12 mouse cellular contexts compared by ENCODE assay signal in the genomic region with DNA sequence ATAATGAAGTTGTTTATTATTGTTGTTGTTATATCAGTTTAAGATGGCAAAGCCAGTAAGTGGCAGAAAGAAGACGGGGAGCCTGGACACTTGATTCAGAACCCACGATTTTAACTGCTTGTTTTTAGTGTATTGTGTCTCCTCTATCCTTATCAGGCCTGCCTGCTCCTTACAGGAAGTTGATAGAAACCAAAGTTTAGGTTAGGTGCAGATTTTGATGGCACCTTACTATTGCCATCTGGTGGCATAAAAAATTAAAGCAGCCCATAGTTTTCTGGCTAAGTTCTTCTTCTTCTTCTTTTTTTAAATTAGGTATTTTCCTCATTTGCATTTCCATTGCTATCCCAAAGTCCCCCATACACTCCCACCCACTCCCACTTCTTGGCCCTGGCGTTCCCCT. TPM values are rescaled to one million over a fixed set of nuclear protein-coding genes. Genes with fewer than 3 reads are reported as not detected.
DNase-seq lines count a peak whose midpoint lies in the region; ATAC-seq and TF ChIP-seq lines count a peak whose summit lies in the region.
"Had no signal": no experiment of that assay in that cellular context is flagged by ENCODE, and none has a peak within 500 bp of the region (broad histone marks: within the 10 kb centered on the region; RNA-seq: fewer than 3 reads in every experiment).

No protein-coding gene starts in this region.

- WGBS in heart, adult 2 months, result 32% methylated on average over 3 of the region's 3 CpGs
- 43% methylated on average over 3 of the region's 3 CpGs for WGBS in lung, postnatal 0 days
- WGBS in lung, adult 2 months, result 39% methylated on average over 3 of the region's 3 CpGs

- no peak for ATAC-seq in lung, postnatal 0 days
- peak; percentile 77 for ATAC-seq in megakaryocyte, adult 5-6 weeks (ENCODE audit: poor library complexity, severe bottlenecking)

- peak; percentile 66 for TF ChIP-seq CTCF in heart, adult 2 months (IDR thresholded peaks at IDR 0.05)
- TF ChIP-seq CTCF in lung, postnatal 0 days (IDR thresholded peaks at IDR 0.05), result peak; percentile 54
- TF ChIP-seq CTCF in lung, adult 2 months (IDR thresholded peaks at IDR 0.05; ENCODE audit: insufficient read depth, low read length), result no peak

- H3K4me2 ChIP-seq in lung, postnatal 0 days (replicated peaks; ENCODE audit: low read depth, low read length), result no peak overlapping the region

- H3K4me3 ChIP-seq in heart, adult 2 months, result no peak overlapping the region
- no peak overlapping the region for H3K4me3 ChIP-seq in lung, postnatal 0 days (ENCODE audit: low read depth, low read length)
- no peak overlapping the region for H3K4me3 ChIP-seq in lung, adult 2 months (replicated peaks; ENCODE audit: extremely low read depth, low read depth, low read length)
- H3K4me3 ChIP-seq: megakaryocyte, embryonic 14.5 days had no signal

- TF ChIP-seq EP300 in heart, adult 2 months (IDR thresholded peaks at IDR 0.05; ENCODE audit: insufficient read depth, low read depth, low read length), result no peak
- TF ChIP-seq EP300 in lung, postnatal 0 days (IDR thresholded peaks at IDR 0.05), result no peak

- no peaks in the 10 kb centered on the region for H3K79me2 ChIP-seq in heart, adult 2 months (replicated peaks; ENCODE audit: control insufficient read depth, insufficient read depth, low read length)

- H3K4me1 ChIP-seq in heart, adult 2 months (ENCODE audit: control insufficient read depth, insufficient read depth, low read length), result no peaks in the 10 kb centered on the region; the same call in 1 of the 2 replicates
- no peaks in the 10 kb centered on the region for H3K4me1 ChIP-seq in lung, postnatal 0 days (ENCODE audit: insufficient read depth, low read depth, low read length)
- no peaks in the 10 kb centered on the region; the same call in 1 of the 2 replicates for H3K4me1 ChIP-seq in lung, adult 2 months (ENCODE audit: control insufficient read depth, insufficient read depth, low read length)

- H3K9ac ChIP-seq in heart, adult 2 months (ENCODE audit: low read depth, low read length), result no peak overlapping the region
- H3K9ac ChIP-seq in lung, postnatal 0 days (replicated peaks; ENCODE audit: low read depth), result no peak overlapping the region

- no peaks in the 10 kb centered on the region for H3K9me3 ChIP-seq in lung, postnatal 0 days (ENCODE audit: low read length)
- H3K9me3 ChIP-seq: megakaryocyte, embryonic 14.5 days had no signal

- H3K27me3 ChIP-seq in heart, adult 2 months (ENCODE audit: control insufficient read depth, insufficient read depth, low read length), result no peaks in the 10 kb centered on the region
- no peaks in the 10 kb centered on the region for H3K27me3 ChIP-seq in lung, postnatal 0 days (replicated peaks; ENCODE audit: insufficient read depth, low read length)
- H3K27me3 ChIP-seq: megakaryocyte, embryonic 14.5 days had no signal

- no peak overlapping the region for H3K27ac ChIP-seq in heart, adult 2 months
- no peak overlapping the region for H3K27ac ChIP-seq in lung, postnatal 0 days (ENCODE audit: low read length)

- no peak for DNase-seq in heart, adult 2 months
- no peak for DNase-seq in heart, adult 8-10 months (ENCODE audit: low spot score)
- DNase-seq in lung, postnatal 0 days (ENCODE audit: low spot score), result peak; percentile 56
- no peak for DNase-seq in lung, adult 2 months
- DNase-seq in ES-CJ7 (ENCODE audit: low read depth, low spot score), result peak; percentile 11
- no peak for DNase-seq in right cerebral cortex, postnatal 36 days (ENCODE audit: low spot score in 2 of 2)
- no peak for DNase-seq in cerebellum, adult 9-11 months
- DNase-seq: gastrocnemius, postnatal 25 days had no signal

- H3K36me3 ChIP-seq in heart, adult 2 months (ENCODE audit: control insufficient read depth, insufficient read depth, low read length), result no peaks in the 10 kb centered on the region
- no peaks in the 10 kb centered on the region for H3K36me3 ChIP-seq in lung, postnatal 0 days (ENCODE audit: insufficient read depth, low read length)

- intact Hi-C loops in heart, adult 2 months (cut with DNase I), result loop anchor here (2.0 kb wide), 1 partner anchor 203 kb away; no protein-coding TSS in a partner anchor

- TF ChIP-seq POLR2A in heart, adult 2 months (IDR thresholded peaks at IDR 0.05; ENCODE audit: insufficient read depth, low read depth, low read length), result no peak
- no peak for TF ChIP-seq POLR2A in lung, adult 2 months (IDR thresholded peaks at IDR 0.05; ENCODE audit: borderline replicate concordance, extremely low read depth, low read depth, low read length)

RNA-seq across cellular contexts. Expression of gene Btg4, which starts 8.5 kb away (rescaled TPM):
- total RNA-seq in heart, adult 2 months (2021), result not detected
- not detected in 2 replicates for polyA plus RNA-seq in heart, adult 2 months (2012; rRNA removed)
- total RNA-seq in heart, adult 8-10 months (2022), result not detected
- 0.42 and 0.53 TPM in 2 replicates for polyA plus RNA-seq in lung, postnatal 0 days (2015; fragmentation: Nextera tagmentation; extraction: Ambion mirVana)
- polyA plus RNA-seq in lung, adult 2 months (2012; rRNA removed), result 0.08 TPM in 1 of 2 replicates, not detected in the other
- total RNA-seq in megakaryocyte, adult 5-6 weeks (2015), result not detected in 2 replicates
- not detected in 2 replicates for total RNA-seq in megakaryocyte, adult 5-6 weeks (2017)
- total RNA-seq: ES-E14; gastrocnemius, postnatal 25 days; left cerebral cortex, postnatal 36 days had no signal

RNA-seq across cellular contexts. Expression of gene Layn, which starts 24.7 kb away (rescaled TPM):
- 1 to 10 TPM; 7.6 to 7.7 TPM for total RNA-seq in heart, adult 2 months (2021)
- 3.0 and 3.1 TPM in 2 replicates for polyA plus RNA-seq in heart, adult 2 months (2012; rRNA removed)
- 1 to 10 TPM; 5.0 to 5.5 (median 5.2) TPM for total RNA-seq in heart, adult 8-10 months (2022)
- polyA plus RNA-seq in lung, postnatal 0 days (2015; fragmentation: Nextera tagmentation; extraction: Ambion mirVana), result 10.7 and 15.6 TPM in 2 replicates
- polyA plus RNA-seq in lung, adult 2 months (2012; rRNA removed), result 8.4 and 9.9 TPM in 2 replicates
- 5.9 and 8.1 TPM in 2 replicates for total RNA-seq in megakaryocyte, adult 5-6 weeks (2015)
- 16.3 and 20.6 TPM in 2 replicates for total RNA-seq in megakaryocyte, adult 5-6 weeks (2017)

RNA-seq across cellular contexts. Expression of gene Sik2, which starts 43.3 kb away (rescaled TPM):
- 10 to 100 TPM; 22.2 to 26.9 TPM for total RNA-seq in heart, adult 2 months (2021)
- polyA plus RNA-seq in heart, adult 2 months (2012; rRNA removed), result 14.6 and 15.8 TPM in 2 replicates
- 10 to 100 TPM; 22.2 to 28.0 (median 23.6) TPM for total RNA-seq in heart, adult 8-10 months (2022)
- polyA plus RNA-seq in lung, postnatal 0 days (2015; fragmentation: Nextera tagmentation; extraction: Ambion mirVana), result 9.1 and 10.4 TPM in 2 replicates
- polyA plus RNA-seq in lung, adult 2 months (2012; rRNA removed), result 20.2 and 26.8 TPM in 2 replicates
- total RNA-seq in megakaryocyte, adult 5-6 weeks (2015), result 26.8 and 30.9 TPM in 2 replicates
- total RNA-seq in megakaryocyte, adult 5-6 weeks (2017), result 15.6 and 20.2 TPM in 2 replicates

RNA-seq across cellular contexts. Expression of gene 4833427G06Rik, which starts 49.7 kb away (rescaled TPM):
- total RNA-seq in heart, adult 2 months (2021), result not detected
- 0.12 TPM in 1 of 2 replicates, not detected in the other for polyA plus RNA-seq in heart, adult 2 months (2012; rRNA removed)
- total RNA-seq in heart, adult 8-10 months (2022), result not detected
- 6.2 and 8.1 TPM in 2 replicates for polyA plus RNA-seq in lung, postnatal 0 days (2015; fragmentation: Nextera tagmentation; extraction: Ambion mirVana)
- polyA plus RNA-seq in lung, adult 2 months (2012; rRNA removed), result 1.9 and 2.4 TPM in 2 replicates
- total RNA-seq in megakaryocyte, adult 5-6 weeks (2015), result not detected in 2 replicates
- not detected in 2 replicates for total RNA-seq in megakaryocyte, adult 5-6 weeks (2017)
- total RNA-seq: gastrocnemius, postnatal 25 days; left cerebral cortex, postnatal 36 days had no signal

Comparison
In these comparisons a context has a peak if more than half of its experiments do, and no peak if none do; other contexts are left out.
1. DNase-seq: peak in lung, postnatal 0 days (single experiment) and ES-CJ7 (single experiment); none in heart, adult 2 months (0 of 2), heart, adult 8-10 months (single experiment), lung, adult 2 months (single experiment), right cerebral cortex, postnatal 36 days (0 of 2) and cerebellum, adult 9-11 months (single experiment).